Mouse (Mus musculus) forebrain, embryonic 12.5 days (tissue): ENCODE measurements around the gene Tfdp1. TPM values are rescaled to one million over a fixed set of nuclear protein-coding genes. Genes with fewer than 3 reads are reported as not detected.

Experiments used
- ATAC-seq: fragments of 200-750 bp; cut with Nextera tagmentation; 2 replicates; pipeline ENCODE4 v1.8.0; 2017; ENCODE audit warnings: moderate TSS enrichment; ENCODE audit not compliant: low FRiP score
- H3K27ac ChIP-seq: fragments of 300-500 bp; sonication (generic); 2 replicates; pipeline ENCODE4 v1.5.1; 2016; ENCODE audit warnings: mild to moderate bottlenecking
- H3K27me3 ChIP-seq: fragments of 300-500 bp; sonication (generic); 2 replicates; pipeline ENCODE4 v1.6.1; 2016; ENCODE audit warnings: mild to moderate bottlenecking
- H3K36me3 ChIP-seq: fragments of 300-500 bp; sonication (generic); replicated peaks from 2 replicates; pipeline ENCODE4 v1.6.1; 2016; ENCODE audit warnings: mild to moderate bottlenecking
- H3K4me1 ChIP-seq: fragments of 300-500 bp; sonication (generic); 2 replicates; pipeline ENCODE4 v1.6.1; 2016
- H3K4me2 ChIP-seq: fragments of 300-500 bp; sonication (generic); 2 replicates; pipeline ENCODE4 v1.6.1; 2016; ENCODE audit warnings: mild to moderate bottlenecking, moderate library complexity
- H3K4me3 ChIP-seq: fragments of 300-500 bp; sonication (generic); replicated peaks from 2 replicates; pipeline ENCODE4 v1.5.1; 2016; ENCODE audit warnings: mild to moderate bottlenecking
- H3K9ac ChIP-seq: fragments of 300-500 bp; sonication (generic); 2 replicates; pipeline ENCODE4 v1.6.1; 2016; ENCODE audit warnings: mild to moderate bottlenecking
- H3K9me3 ChIP-seq: fragments of 300-500 bp; sonication (generic); 2 replicates; pipeline ENCODE4 v1.6.1; 2016
- WGBS: fragments of 180-500 bp; shearing (Covaris S2); methylation state at CpG from one replicate; pipeline ENCODE4 v1.1.7; 2016; 5-methylcytosine and 5-hydroxymethylcytosine counted together
- polyA plus RNA-seq: library from polyadenylated mRNA; unstranded; fragments of >200 nt; fragmentation: Nextera tagmentation; extraction: Ambion mirVana; gene quantifications from 2 replicates; pipeline ENCODE4 v1.2.1, GENCODE M21; 2016

Gene Tfdp1
- polyA plus RNA-seq, 1 experiment from 2014 or later: 203 TPM

DNA sequence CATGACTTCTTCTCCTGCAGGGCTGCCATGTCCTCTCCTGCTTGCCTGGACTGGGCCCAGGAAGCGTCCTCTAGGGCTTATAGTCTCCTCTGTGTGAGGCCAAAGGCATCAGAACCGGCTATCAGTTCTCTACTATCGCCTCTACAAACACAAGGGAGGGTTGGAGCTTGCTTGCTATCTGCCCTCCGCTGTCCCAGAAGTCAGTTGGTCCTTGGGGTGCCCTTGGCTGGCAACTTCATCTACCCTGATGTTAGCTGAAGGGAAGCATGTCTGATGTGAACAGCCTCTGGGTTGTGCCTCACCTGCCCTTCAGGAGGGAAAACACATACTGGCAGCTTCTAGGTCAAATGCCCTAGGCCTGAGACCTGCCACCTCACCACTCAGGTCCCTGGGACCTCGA, 58.2 kb downstream of the Tfdp1 start, which contains the start of gene Atp4b:
Gene Atp4b (minus strand): TSS at position 101 of the 400 bp plus-strand sequence.
- Histone ChIP-seq H3K36me3 (no peaks in the 10 kb centered on the region), H3K4me3 (no peak within 1 kb of the TSS), H3K9ac (no peak within 1 kb of the TSS), H3K4me1 (no peaks in the 10 kb centered on the region), H3K9me3 (no peaks in the 10 kb centered on the region), H3K27me3 (no peaks in the 10 kb centered on the region), H3K4me2 (no peak within 1 kb of the TSS), H3K27ac (no peak within 1 kb of the TSS)
- no peak for ATAC-seq
- WGBS: 78% methylated on average over 5 of the region's 5 CpGs

DNA sequence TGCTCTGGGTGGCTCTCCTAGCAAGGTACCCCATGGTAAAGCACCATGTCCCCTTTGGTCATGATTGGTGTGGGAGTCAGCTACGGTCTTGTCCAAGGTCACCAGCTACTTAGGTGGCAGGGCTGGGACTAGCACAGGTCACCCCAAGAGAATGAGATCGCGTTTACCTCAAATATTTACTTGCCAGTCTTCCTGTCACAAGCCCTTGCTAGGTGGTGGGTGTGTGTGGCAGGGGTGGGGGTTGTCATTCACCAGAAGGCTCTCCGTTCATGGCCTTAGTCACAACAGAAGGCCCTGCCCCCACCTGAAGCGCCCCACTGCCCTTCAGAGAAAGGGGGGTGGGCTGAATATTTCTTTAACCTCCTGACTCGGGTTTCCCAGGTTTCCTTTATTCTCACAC, 65.0 kb downstream of the Tfdp1 start:
- WGBS: 84% methylated on average over 6 of the region's 6 CpGs
- ATAC-seq: no peak

GRCm38 (mm10) chr8:13404666-13405131, 66.1 kb downstream of the Tfdp1 start, which contains the start of gene Grk1:
Grk1 (plus strand) TSS chr8:13405081.
- Histone ChIP-seq H3K4me1 (0 out of 2 replicates have a peak, but pooled peaks cover 5% of the 10 kb centered on the region), H3K9me3 (no peaks in the 10 kb centered on the region), H3K36me3 (no peaks in the 10 kb centered on the region), H3K27ac (no peak within 1 kb of the TSS), H3K9ac (no peak within 1 kb of the TSS), H3K27me3 (no peaks in the 10 kb centered on the region), H3K4me2 (no peak within 1 kb of the TSS), H3K4me3 (no peak within 1 kb of the TSS)
- 79% methylated on average over 5 of the region's 5 CpGs for WGBS
- ATAC-seq: no peak

More for the DNA sequence above, 65.0 kb downstream of the Tfdp1 start:
- no peaks in the 10 kb centered on the region for H3K27me3 ChIP-seq
- no peak overlapping the region for H3K27ac ChIP-seq
- H3K9me3 ChIP-seq: no peaks in the 10 kb centered on the region
- no peak overlapping the region for H3K4me3 ChIP-seq
- no peak overlapping the region for H3K4me2 ChIP-seq
- 0 out of 2 replicates have a peak, but pooled peaks cover 5% of the 10 kb centered on the region for H3K4me1 ChIP-seq
- no peaks in the 10 kb centered on the region for H3K36me3 ChIP-seq
- H3K9ac ChIP-seq: no peak overlapping the region

DNA sequence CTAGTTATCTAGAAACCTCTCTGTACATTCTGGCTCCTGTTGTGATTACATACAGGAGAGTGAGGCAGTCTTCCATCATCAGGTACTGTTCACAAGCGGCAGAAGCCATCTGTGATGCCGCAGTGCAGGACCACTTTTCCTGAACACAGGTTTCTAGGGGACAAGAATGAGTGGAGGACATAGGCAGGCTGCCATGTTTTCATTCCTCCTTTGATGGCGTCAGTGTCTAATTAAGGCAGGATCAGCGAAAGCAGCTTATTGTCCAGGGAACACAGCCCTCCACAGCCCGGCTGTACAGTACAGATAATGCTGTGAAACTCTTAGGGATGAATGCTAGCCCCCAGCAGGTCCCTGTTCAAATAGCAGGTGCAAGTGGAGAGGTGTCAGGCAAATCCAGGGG, 67.5 kb downstream of the Tfdp1 start:
- WGBS: 62% methylated on average over 5 of the region's 5 CpGs
- Histone ChIP-seq H3K27ac (no peak overlapping the region), H3K36me3 (no peaks in the 10 kb centered on the region), H3K9me3 (no peaks in the 10 kb centered on the region), H3K9ac (no peak overlapping the region), H3K4me2 (no peak overlapping the region), H3K27me3 (no peaks in the 10 kb centered on the region), H3K4me3 (no peak overlapping the region), H3K4me1 (0 out of 2 replicates have a peak, but pooled peaks cover 5% of the 10 kb centered on the region)
- no peak for ATAC-seq

DNA sequence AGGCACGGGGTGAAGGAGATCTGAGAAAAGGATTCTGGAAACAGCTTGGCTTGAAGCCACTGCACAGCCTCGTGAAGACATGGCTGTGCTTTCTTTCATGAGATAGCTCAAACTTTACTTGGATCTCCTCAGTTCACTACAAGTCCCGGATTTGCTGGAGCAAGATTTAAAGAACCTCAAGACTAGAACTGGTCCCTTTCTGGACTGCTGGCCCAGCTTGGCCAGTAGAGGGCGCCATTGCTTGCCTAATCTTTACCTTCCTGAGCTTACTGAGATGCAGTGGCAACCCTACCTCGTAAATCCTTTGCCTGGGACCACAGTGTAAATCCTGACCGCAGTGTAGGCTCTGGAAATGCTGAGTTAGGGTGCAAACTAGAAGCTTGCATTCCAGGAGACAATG, 73.0 kb downstream of the Tfdp1 start:
- H3K27ac ChIP-seq: no peak overlapping the region
- no peaks in the 10 kb centered on the region for H3K36me3 ChIP-seq
- ATAC-seq: no peak
- H3K9ac ChIP-seq: no peak overlapping the region
- no peaks in the 10 kb centered on the region for H3K4me1 ChIP-seq
- WGBS: 29% methylated on average over 6 of the region's 6 CpGs
- no peak overlapping the region for H3K4me3 ChIP-seq
- H3K27me3 ChIP-seq: peaks cover 3% of the 10 kb centered on the region; the same call in 1 of the 2 replicates
- no peaks in the 10 kb centered on the region for H3K9me3 ChIP-seq
- no peak overlapping the region for H3K4me2 ChIP-seq

DNA sequence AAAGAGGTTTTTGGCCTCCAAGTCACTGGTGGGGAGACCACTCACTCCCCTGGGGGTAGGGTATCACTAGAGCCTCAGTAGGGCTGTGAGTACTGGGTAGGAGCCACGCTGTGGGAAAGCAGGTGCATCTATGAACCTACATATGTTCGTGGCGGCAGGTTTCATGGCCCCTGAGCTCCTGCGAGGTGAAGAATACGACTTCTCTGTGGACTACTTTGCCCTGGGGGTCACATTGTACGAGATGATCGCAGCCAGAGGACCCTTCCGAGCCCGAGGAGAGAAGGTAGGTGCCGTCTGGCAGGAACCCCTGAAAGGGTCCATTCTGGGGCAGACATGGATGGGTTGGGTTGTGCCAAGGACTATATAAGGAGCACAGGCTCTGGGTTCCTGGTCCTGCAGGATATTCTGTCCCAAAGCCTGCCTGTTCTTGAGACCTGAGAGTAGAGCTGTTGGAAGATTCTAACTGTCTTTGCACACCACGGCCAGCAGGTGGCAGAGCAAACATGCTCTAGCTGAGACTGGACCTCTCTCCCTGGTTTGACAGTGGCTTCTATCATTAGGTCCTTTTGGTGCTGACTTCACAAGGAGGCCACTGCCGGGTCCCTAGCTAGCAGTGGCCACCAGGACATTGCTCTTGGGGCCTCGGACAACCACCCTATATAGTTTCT, 74.5 kb downstream of the Tfdp1 start:
- Histone ChIP-seq H3K9me3 (no peaks in the 10 kb centered on the region), H3K27me3 (peaks cover 3% of the 10 kb centered on the region; the same call in 1 of the 2 replicates), H3K4me1 (no peaks in the 10 kb centered on the region), H3K27ac (no peak overlapping the region), H3K9ac (no peak overlapping the region), H3K4me2 (no peak overlapping the region), H3K36me3 (no peaks in the 10 kb centered on the region), H3K4me3 (no peak overlapping the region)
- 67% methylated on average over 13 of the region's 13 CpGs for WGBS
- ATAC-seq: no peak

DNA sequence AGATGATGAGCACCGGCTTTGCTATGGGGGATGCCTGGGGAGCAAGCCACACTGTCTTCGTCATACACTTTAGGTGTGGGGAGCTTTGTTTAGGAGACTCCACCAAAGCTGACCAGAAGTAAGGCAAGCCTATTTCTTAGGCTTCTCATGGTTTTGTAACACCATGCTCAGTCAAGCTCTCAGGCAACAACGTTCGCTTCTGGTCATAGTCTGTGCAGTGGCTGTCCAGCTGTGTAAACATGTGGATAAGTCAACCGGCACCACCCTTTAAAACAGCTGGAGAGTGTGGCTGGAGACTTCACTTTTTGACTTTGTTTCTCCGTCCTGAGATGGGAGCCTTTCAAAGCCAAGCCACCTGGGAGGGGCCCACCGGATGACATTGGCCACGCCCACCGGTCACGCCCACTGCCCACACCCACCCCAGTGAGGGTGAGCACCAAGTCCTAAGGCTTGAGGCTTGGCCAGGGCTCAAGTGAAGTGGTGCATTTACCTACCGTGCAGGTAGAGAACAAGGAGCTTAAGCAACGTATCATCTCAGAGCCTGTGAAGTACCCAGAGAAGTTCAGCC, 75.4 kb downstream of the Tfdp1 start:
- no peak overlapping the region for H3K27ac ChIP-seq
- WGBS: 63% methylated on average over 12 of the region's 12 CpGs
- no peak overlapping the region for H3K9ac ChIP-seq

GRCm38 (mm10) chr8:13415879-13416278, 77.3 kb downstream of the Tfdp1 start:
- Histone ChIP-seq H3K9me3 (no peaks in the 10 kb centered on the region), H3K27ac (no peak overlapping the region), H3K36me3 (no peaks in the 10 kb centered on the region), H3K9ac (no peak overlapping the region), H3K4me3 (no peak overlapping the region), H3K27me3 (peaks cover 3% of the 10 kb centered on the region; the same call in 1 of the 2 replicates), H3K4me2 (no peak overlapping the region), H3K4me1 (no peaks in the 10 kb centered on the region)
- 82% methylated on average over 10 of the region's 10 CpGs for WGBS
- ATAC-seq: no peak

More for the DNA sequence above, 75.4 kb downstream of the Tfdp1 start:
- Histone ChIP-seq H3K4me2 (no peak overlapping the region), H3K4me3 (no peak overlapping the region), H3K9me3 (no peaks in the 10 kb centered on the region), H3K36me3 (no peaks in the 10 kb centered on the region), H3K27me3 (peaks cover 3% of the 10 kb centered on the region; the same call in 1 of the 2 replicates), H3K4me1 (no peaks in the 10 kb centered on the region)
- ATAC-seq: no peak

GRCm38 (mm10) chr8:13419111-13419639, 80.6 kb downstream of the Tfdp1 start:
- H3K27me3 ChIP-seq: peaks cover 3% of the 10 kb centered on the region; the same call in 1 of the 2 replicates
- WGBS: 80% methylated on average over 2 of the region's 2 CpGs
- H3K36me3 ChIP-seq: no peaks in the 10 kb centered on the region

GRCm38 (mm10) chr8:13420970-13421369, 82.4 kb downstream of the Tfdp1 start:
- Histone ChIP-seq H3K9ac (no peak overlapping the region), H3K4me3 (no peak overlapping the region), H3K4me2 (no peak overlapping the region), H3K27ac (no peak overlapping the region), H3K4me1 (no peaks in the 10 kb centered on the region), H3K9me3 (no peaks in the 10 kb centered on the region), H3K36me3 (no peaks in the 10 kb centered on the region), H3K27me3 (no peaks in the 10 kb centered on the region)
- no peak for ATAC-seq
- WGBS: 91% methylated on average over 6 of the region's 6 CpGs

More at GRCm38 (mm10) chr8:13419111-13419639, 80.6 kb downstream of the Tfdp1 start:
- Histone ChIP-seq H3K27ac (no peak overlapping the region), H3K9ac (no peak overlapping the region), H3K4me2 (no peak overlapping the region), H3K4me1 (no peaks in the 10 kb centered on the region), H3K9me3 (no peaks in the 10 kb centered on the region), H3K4me3 (no peak overlapping the region)
- ATAC-seq: no peak

DNA sequence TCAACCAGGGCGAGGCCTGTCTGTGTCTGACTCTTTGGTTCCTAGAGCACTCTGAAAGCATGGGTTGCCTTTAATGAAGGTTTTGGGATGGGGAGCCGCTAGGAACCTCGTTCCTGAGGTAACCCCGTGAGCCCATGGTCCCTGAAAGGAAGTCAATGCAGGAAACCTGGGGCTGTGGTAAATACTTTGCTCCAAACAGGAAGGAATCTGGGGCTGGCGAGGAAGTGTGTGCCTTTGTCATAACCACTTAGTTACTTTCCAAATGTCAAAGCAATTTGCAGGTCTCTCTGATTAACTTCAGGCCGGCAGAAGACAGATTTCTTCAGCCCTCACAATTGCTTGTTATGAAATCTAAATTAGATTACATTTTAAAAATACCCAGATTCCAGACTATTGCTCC, 88.8 kb downstream of the Tfdp1 start:
- no peaks in the 10 kb centered on the region for H3K4me1 ChIP-seq
- no peaks in the 10 kb centered on the region for H3K27me3 ChIP-seq
- H3K27ac ChIP-seq: no peak overlapping the region
- no peaks in the 10 kb centered on the region for H3K9me3 ChIP-seq
- no peak overlapping the region for H3K9ac ChIP-seq
- no peaks in the 10 kb centered on the region for H3K36me3 ChIP-seq
- no peak for ATAC-seq
- WGBS: 84% methylated on average over 6 of the region's 6 CpGs
- no peak overlapping the region for H3K4me2 ChIP-seq
- H3K4me3 ChIP-seq: no peak overlapping the region
